12 mouse cellular contexts compared by ENCODE assay signal in genomic region chr11:86542851-86543250, GRCm38 (mm10). TPM values are rescaled to one million over a fixed set of nuclear protein-coding genes. Genes with fewer than 3 reads are reported as not detected.
DNase-seq lines count a peak whose midpoint lies in the region; ATAC-seq and TF ChIP-seq lines count a peak whose summit lies in the region.
"Had no signal": no experiment of that assay in that cellular context is flagged by ENCODE, and none has a peak within 500 bp of the region (broad histone marks: within the 10 kb centered on the region; RNA-seq: fewer than 3 reads in every experiment).

No protein-coding gene starts in this region.

- no peak for ATAC-seq in forebrain, embryonic 15.5 days (replicated peaks)
- no peak for ATAC-seq in forebrain, embryonic 16.5 days
- ATAC-seq in kidney, postnatal 0 days (replicated peaks; ENCODE audit: low FRiP score, low read depth): no peak
- no peak for ATAC-seq in embryonic facial prominence, embryonic 15.5 days (ENCODE audit: insufficient number of reproducible peaks, low FRiP score, low TSS enrichment, low read depth)
- ATAC-seq in neural tube, embryonic 13.5 days (ENCODE audit: low read depth): no peak
- ATAC-seq: forebrain, embryonic 13.5 days had no signal

- no peaks in the 10 kb centered on the region for H3K9me3 ChIP-seq in forebrain, embryonic 15.5 days
- H3K9me3 ChIP-seq in forebrain, embryonic 16.5 days (ENCODE audit: control insufficient read depth, low read length): no peaks in the 10 kb centered on the region
- no peaks in the 10 kb centered on the region for H3K9me3 ChIP-seq in kidney, postnatal 0 days (replicated peaks; ENCODE audit: low read length)
- no peaks in the 10 kb centered on the region for H3K9me3 ChIP-seq in embryonic facial prominence, embryonic 15.5 days (replicated peaks)
- no peaks in the 10 kb centered on the region for H3K9me3 ChIP-seq in neural tube, embryonic 13.5 days
- H3K9me3 ChIP-seq: forebrain, embryonic 13.5 days; midbrain, embryonic 12.5 days had no signal

- H3K9ac ChIP-seq in forebrain, embryonic 15.5 days (replicated peaks): no peak overlapping the region; the same call in 1 of the 2 replicates
- no peak overlapping the region for H3K9ac ChIP-seq in forebrain, embryonic 16.5 days (replicated peaks; ENCODE audit: low read depth, low read length)
- H3K9ac ChIP-seq in kidney, postnatal 0 days (ENCODE audit: low read depth, low read length): no peak overlapping the region; the same call in 1 of the 2 replicates
- no peak overlapping the region for H3K9ac ChIP-seq in embryonic facial prominence, embryonic 15.5 days
- H3K9ac ChIP-seq in neural tube, embryonic 13.5 days: no peak overlapping the region

- TF ChIP-seq CTCF in kidney, postnatal 0 days (IDR thresholded peaks at IDR 0.05; ENCODE audit: low read depth): no peak

- H3K4me1 ChIP-seq in forebrain, embryonic 15.5 days: peaks cover 24% of the 10 kb centered on the region
- H3K4me1 ChIP-seq in forebrain, embryonic 16.5 days (replicated peaks; ENCODE audit: control insufficient read depth, insufficient read depth, low read length): peaks cover 15% of the 10 kb centered on the region
- 0 out of 2 replicates have a peak, but pooled peaks cover 3% of the 10 kb centered on the region for H3K4me1 ChIP-seq in kidney, postnatal 0 days (replicated peaks; ENCODE audit: insufficient read depth, low read length)
- H3K4me1 ChIP-seq in embryonic facial prominence, embryonic 15.5 days: peaks cover 19% of the 10 kb centered on the region
- H3K4me1 ChIP-seq in neural tube, embryonic 13.5 days (replicated peaks): peaks cover 29% of the 10 kb centered on the region

- H3K4me2 ChIP-seq in forebrain, embryonic 15.5 days (replicated peaks): 0 out of 2 replicates have a peak overlapping the region, but pooled peaks have one; percentile 80
- H3K4me2 ChIP-seq in forebrain, embryonic 16.5 days (ENCODE audit: low read length): no peak overlapping the region
- H3K4me2 ChIP-seq in kidney, postnatal 0 days (ENCODE audit: low read length): peak overlapping the region; percentile 72; the same call in 1 of the 2 replicates
- peak overlapping the region; percentile 25; the same call in 1 of the 2 replicates for H3K4me2 ChIP-seq in embryonic facial prominence, embryonic 15.5 days (replicated peaks)
- peak overlapping the region; percentile 87; the same call in 1 of the 2 replicates for H3K4me2 ChIP-seq in neural tube, embryonic 13.5 days

- H3K27ac ChIP-seq in forebrain, embryonic 15.5 days (replicated peaks): no peak overlapping the region
- H3K27ac ChIP-seq in forebrain, embryonic 16.5 days (ENCODE audit: low read length): no peak overlapping the region
- no peak overlapping the region for H3K27ac ChIP-seq in kidney, postnatal 0 days
- H3K27ac ChIP-seq in embryonic facial prominence, embryonic 15.5 days (replicated peaks): no peak overlapping the region
- H3K27ac ChIP-seq in neural tube, embryonic 13.5 days (replicated peaks): no peak overlapping the region
- H3K27ac ChIP-seq: forebrain, embryonic 13.5 days; midbrain, embryonic 12.5 days had no signal

- H3K27me3 ChIP-seq in forebrain, embryonic 15.5 days: no peaks in the 10 kb centered on the region
- no peaks in the 10 kb centered on the region for H3K27me3 ChIP-seq in forebrain, embryonic 16.5 days (replicated peaks; ENCODE audit: control insufficient read depth, insufficient read depth, low read length)
- no peaks in the 10 kb centered on the region for H3K27me3 ChIP-seq in kidney, postnatal 0 days (ENCODE audit: insufficient read depth, low read length)
- no peaks in the 10 kb centered on the region for H3K27me3 ChIP-seq in embryonic facial prominence, embryonic 15.5 days
- H3K27me3 ChIP-seq in neural tube, embryonic 13.5 days: no peaks in the 10 kb centered on the region
- H3K27me3 ChIP-seq: forebrain, embryonic 13.5 days; midbrain, embryonic 12.5 days had no signal

- no peak for DNase-seq in kidney, postnatal 0 days (ENCODE audit: low spot score)
- DNase-seq in kidney, adult 8-10 months: no peak
- DNase-seq in left cerebral cortex, adult 18-20 months (ENCODE audit: low spot score in 2 of 2): no peak
- DNase-seq in cerebellum, postnatal 36 days: no peak
- DNase-seq: B cell, adult 2 months; kidney, adult 18-20 months had no signal

- no peak overlapping the region for H3K4me3 ChIP-seq in forebrain, embryonic 15.5 days
- H3K4me3 ChIP-seq in forebrain, embryonic 16.5 days (replicated peaks; ENCODE audit: low read length): no peak overlapping the region
- H3K4me3 ChIP-seq in kidney, postnatal 0 days (replicated peaks; ENCODE audit: low read depth, low read length): no peak overlapping the region
- H3K4me3 ChIP-seq in embryonic facial prominence, embryonic 15.5 days (replicated peaks): peak overlapping the region; percentile 6; the same call in 1 of the 2 replicates
- 0 out of 2 replicates have a peak overlapping the region, but pooled peaks have one; percentile 4 for H3K4me3 ChIP-seq in neural tube, embryonic 13.5 days

- 0 out of 2 replicates have a peak, but pooled peaks cover under 1% of the 10 kb centered on the region for H3K36me3 ChIP-seq in forebrain, embryonic 15.5 days
- H3K36me3 ChIP-seq in forebrain, embryonic 16.5 days (ENCODE audit: control insufficient read depth, insufficient read depth): no peaks in the 10 kb centered on the region
- H3K36me3 ChIP-seq in kidney, postnatal 0 days (ENCODE audit: insufficient read depth, low read length): no peaks in the 10 kb centered on the region
- no peaks in the 10 kb centered on the region; the same call in 1 of the 2 replicates for H3K36me3 ChIP-seq in embryonic facial prominence, embryonic 15.5 days
- H3K36me3 ChIP-seq in neural tube, embryonic 13.5 days: no peaks in the 10 kb centered on the region
- H3K36me3 ChIP-seq: midbrain, embryonic 12.5 days had no signal

- WGBS in forebrain, embryonic 15.5 days: 91% methylated on average over 1 of the region's 1 CpGs
- WGBS in forebrain, embryonic 16.5 days: 78% methylated on average over 1 of the region's 1 CpGs
- 85% methylated on average over 1 of the region's 1 CpGs for WGBS in kidney, postnatal 0 days
- 27% methylated on average over 1 of the region's 1 CpGs for WGBS in embryonic facial prominence, embryonic 15.5 days
- 92% methylated on average over 1 of the region's 1 CpGs for WGBS in neural tube, embryonic 13.5 days

RNA-seq across cellular contexts. Expression of gene Rps6kb1, which starts 1.8 kb away (rescaled TPM):
- 63.1 and 63.8 TPM in 2 replicates for polyA plus RNA-seq in forebrain, embryonic 15.5 days (2015; fragmentation: Nextera tagmentation; extraction: Ambion mirVana)
- polyA plus RNA-seq in forebrain, embryonic 16.5 days (2015; fragmentation: Nextera tagmentation; extraction: Ambion mirVana): 57.1 and 66.4 TPM in 2 replicates
- 50.8 and 55.8 TPM in 2 replicates for polyA plus RNA-seq in kidney, postnatal 0 days (2015; fragmentation: Nextera tagmentation; extraction: Ambion mirVana)
- polyA plus RNA-seq in embryonic facial prominence, embryonic 15.5 days (2015; fragmentation: Nextera tagmentation; extraction: Ambion mirVana): 70.6 and 70.8 TPM in 2 replicates
- 54.8 and 62.7 TPM in 2 replicates for polyA plus RNA-seq in neural tube, embryonic 13.5 days (2015; fragmentation: Nextera tagmentation; extraction: Ambion mirVana)
- total RNA-seq in left cerebral cortex, adult 18-20 months (2021): 10 to 100 TPM; 35.5 to 36.7 TPM

RNA-seq across cellular contexts. Expression of gene Tubd1, which starts 1.9 kb away (rescaled TPM):
- 8.8 and 8.9 TPM in 2 replicates for polyA plus RNA-seq in forebrain, embryonic 15.5 days (2015; fragmentation: Nextera tagmentation; extraction: Ambion mirVana)
- 10.9 and 11.3 TPM in 2 replicates for polyA plus RNA-seq in forebrain, embryonic 16.5 days (2015; fragmentation: Nextera tagmentation; extraction: Ambion mirVana)
- 8.4 and 8.5 TPM in 2 replicates for polyA plus RNA-seq in kidney, postnatal 0 days (2015; fragmentation: Nextera tagmentation; extraction: Ambion mirVana)
- 10.0 and 11.3 TPM in 2 replicates for polyA plus RNA-seq in embryonic facial prominence, embryonic 15.5 days (2015; fragmentation: Nextera tagmentation; extraction: Ambion mirVana)
- 7.8 and 8.6 TPM in 2 replicates for polyA plus RNA-seq in neural tube, embryonic 13.5 days (2015; fragmentation: Nextera tagmentation; extraction: Ambion mirVana)
- 1 to 10 TPM; 4.8 to 5.0 TPM for total RNA-seq in left cerebral cortex, adult 18-20 months (2021)

RNA-seq across cellular contexts. Expression of gene Rnft1, which starts 58.4 kb away (rescaled TPM):
- 19.2 TPM in 2 replicates for polyA plus RNA-seq in forebrain, embryonic 15.5 days (2015; fragmentation: Nextera tagmentation; extraction: Ambion mirVana)
- 21.6 and 23.4 TPM in 2 replicates for polyA plus RNA-seq in forebrain, embryonic 16.5 days (2015; fragmentation: Nextera tagmentation; extraction: Ambion mirVana)
- polyA plus RNA-seq in kidney, postnatal 0 days (2015; fragmentation: Nextera tagmentation; extraction: Ambion mirVana): 48.3 and 53.3 TPM in 2 replicates
- 52.2 and 54.3 TPM in 2 replicates for polyA plus RNA-seq in embryonic facial prominence, embryonic 15.5 days (2015; fragmentation: Nextera tagmentation; extraction: Ambion mirVana)
- 16.6 and 20.4 TPM in 2 replicates for polyA plus RNA-seq in neural tube, embryonic 13.5 days (2015; fragmentation: Nextera tagmentation; extraction: Ambion mirVana)
- 10 to 100 TPM; 29.2 to 34.4 TPM for total RNA-seq in left cerebral cortex, adult 18-20 months (2021)

Comparison
In these comparisons a context has a peak if more than half of its experiments do, and no peak if none do; other contexts are left out.
1. H3K4me3 ChIP-seq: peak in embryonic facial prominence, embryonic 15.5 days (single experiment) and neural tube, embryonic 13.5 days (single experiment); none in forebrain, embryonic 15.5 days (single experiment), forebrain, embryonic 16.5 days (single experiment) and kidney, postnatal 0 days (single experiment).